Mouse (Mus musculus): ENCODE measurements at regions not wholly inside any gene's neighbourhood (a gene's known extent, or its start where the extent isn't known, plus 50 kb on each side); places are given as distances from the start of the nearest gene placed in this dataset.

GRCm38 (mm10) chr9:47054595-47054994 is 56.1 kb downstream of the Gm4791 start:
- no peak overlapping the region for H3K27ac ChIP-seq (replicated peaks; ENCODE audit: low read depth, low read length)
- H3K4me3 ChIP-seq (ENCODE audit: insufficient read depth, low read depth, low read length), result no peak overlapping the region
- H3K4me1 ChIP-seq (ENCODE audit: control insufficient read depth, insufficient read depth, insufficient read length, low read length), result no peaks in the 10 kb centered on the region

GRCm38 (mm10) chr9:47055558-47055957 is 57.0 kb downstream of the Gm4791 start:
- no peak overlapping the region for H3K4me3 ChIP-seq (ENCODE audit: insufficient read depth, low read depth, low read length)
- no peaks in the 10 kb centered on the region for H3K4me1 ChIP-seq (ENCODE audit: control insufficient read depth, insufficient read depth, insufficient read length, low read length)
- no peak overlapping the region for H3K27ac ChIP-seq (replicated peaks; ENCODE audit: low read depth, low read length)

DNA sequence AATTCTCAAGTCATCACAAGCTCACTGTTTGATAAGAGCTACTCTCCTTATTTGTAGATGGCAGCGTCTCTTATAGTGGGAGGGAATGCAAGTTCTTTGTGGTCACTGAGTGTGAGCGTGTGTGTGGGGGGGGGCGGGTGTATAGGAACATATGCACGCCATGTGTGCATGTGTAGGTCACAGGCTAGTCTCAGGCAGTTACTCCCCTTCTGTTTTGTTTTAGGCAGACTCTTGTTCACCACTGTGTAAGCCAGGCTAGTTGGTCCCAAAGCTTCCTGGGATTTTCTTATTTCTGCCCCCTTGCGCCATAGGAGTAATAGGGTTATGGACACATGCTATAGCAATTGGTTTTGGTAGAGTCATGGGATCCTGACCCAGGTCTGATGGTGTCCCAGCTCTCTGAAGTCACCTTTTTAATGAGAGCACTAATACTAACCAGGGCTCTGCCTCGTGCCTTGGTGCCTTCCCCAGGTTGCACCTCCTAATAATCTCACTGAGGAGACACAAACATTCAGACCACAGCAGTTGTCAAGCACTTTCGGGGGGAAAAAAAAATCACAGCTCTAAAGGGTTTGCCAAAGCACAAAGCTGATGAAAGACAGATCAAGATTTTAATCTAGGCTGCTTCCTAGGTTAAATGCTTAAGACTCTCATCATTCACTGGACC is 60.9 kb downstream of the Gm4791 start:
- Histone ChIP-seq H3K27ac (replicated peaks; ENCODE audit: low read depth, low read length) (no peak overlapping the region), H3K4me3 (ENCODE audit: insufficient read depth, low read depth, low read length) (no peak overlapping the region), H3K4me1 (ENCODE audit: control insufficient read depth, insufficient read depth, insufficient read length, low read length) (no peaks in the 10 kb centered on the region)

- Histone ChIP-seq H3K4me3 (ENCODE audit: insufficient read depth, low read depth, low read length) (no peak overlapping the region), H3K27ac (replicated peaks; ENCODE audit: low read depth, low read length) (no peak overlapping the region), H3K4me1 (ENCODE audit: control insufficient read depth, insufficient read depth, insufficient read length, low read length) (no peaks in the 10 kb centered on the region)
Observed at GRCm38 (mm10) chr9:47060757-47061156, 62.2 kb downstream of the Gm4791 start.

- no peak overlapping the region for H3K27ac ChIP-seq (replicated peaks; ENCODE audit: low read depth, low read length)
- H3K4me1 ChIP-seq (ENCODE audit: control insufficient read depth, insufficient read depth, insufficient read length, low read length), result no peaks in the 10 kb centered on the region
- H3K4me3 ChIP-seq (ENCODE audit: insufficient read depth, low read depth, low read length), result no peak overlapping the region
Observed at GRCm38 (mm10) chr9:47062516-47062915, 64.0 kb downstream of the Gm4791 start.

- H3K4me3 ChIP-seq (ENCODE audit: insufficient read depth, low read depth, low read length), result no peak overlapping the region
- H3K4me1 ChIP-seq (ENCODE audit: control insufficient read depth, insufficient read depth, insufficient read length, low read length), result no peaks in the 10 kb centered on the region
- H3K27ac ChIP-seq (replicated peaks; ENCODE audit: low read depth, low read length), result no peak overlapping the region
Observed at GRCm38 (mm10) chr9:47063751-47064150, 65.2 kb downstream of the Gm4791 start.

DNA sequence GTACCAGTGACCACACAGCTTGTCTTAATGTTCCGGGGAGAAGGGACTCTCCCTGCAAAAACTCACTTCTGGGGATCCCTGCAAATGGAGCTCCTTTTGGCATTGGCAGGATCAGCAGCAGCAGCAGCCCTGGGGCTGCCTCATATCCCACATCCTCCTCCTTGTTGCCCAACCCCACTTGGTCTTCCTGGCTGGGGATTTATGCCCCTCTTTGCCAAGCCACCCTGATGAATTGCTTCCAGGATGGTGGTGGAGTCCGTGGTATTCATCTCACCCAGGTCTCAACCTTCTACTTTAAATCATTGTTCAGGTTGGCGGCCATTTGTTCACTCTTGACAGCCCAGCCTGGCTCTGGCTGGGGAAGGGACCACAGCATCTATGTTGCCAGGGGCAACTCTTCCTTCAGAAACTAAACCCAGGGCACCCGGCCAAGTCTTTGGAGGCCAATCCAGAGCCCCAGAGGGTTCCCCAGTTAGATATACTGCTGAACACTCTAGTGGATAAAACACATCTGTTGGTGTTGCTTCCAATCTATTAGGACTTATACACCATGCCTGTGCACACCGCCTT is 66.0 kb downstream of the Gm4791 start:
- Histone ChIP-seq H3K4me3 (ENCODE audit: insufficient read depth, low read depth, low read length) (no peak overlapping the region), H3K4me1 (ENCODE audit: control insufficient read depth, insufficient read depth, insufficient read length, low read length) (no peaks in the 10 kb centered on the region), H3K27ac (replicated peaks; ENCODE audit: low read depth, low read length) (no peak overlapping the region)

GRCm38 (mm10) chr9:47069436-47069835 is 70.9 kb downstream of the Gm4791 start:
- Histone ChIP-seq H3K27ac (replicated peaks; ENCODE audit: low read depth, low read length) (no peak overlapping the region), H3K4me3 (ENCODE audit: insufficient read depth, low read depth, low read length) (no peak overlapping the region), H3K4me1 (ENCODE audit: control insufficient read depth, insufficient read depth, insufficient read length, low read length) (no peaks in the 10 kb centered on the region)

- Histone ChIP-seq H3K27ac (replicated peaks; ENCODE audit: low read depth, low read length) (no peak overlapping the region), H3K4me1 (ENCODE audit: control insufficient read depth, insufficient read depth, insufficient read length, low read length) (no peaks in the 10 kb centered on the region), H3K4me3 (ENCODE audit: insufficient read depth, low read depth, low read length) (no peak overlapping the region)
Observed at GRCm38 (mm10) chr9:47070958-47071357, 72.4 kb downstream of the Gm4791 start.

GRCm38 (mm10) chr9:47076946-47077345 is 78.4 kb downstream of the Gm4791 start:
- Histone ChIP-seq H3K4me1 (ENCODE audit: control insufficient read depth, insufficient read depth, insufficient read length, low read length) (no peaks in the 10 kb centered on the region; the same call in 1 of the 2 replicates), H3K4me3 (ENCODE audit: insufficient read depth, low read depth, low read length) (no peak overlapping the region), H3K27ac (replicated peaks; ENCODE audit: low read depth, low read length) (no peak overlapping the region)

DNA sequence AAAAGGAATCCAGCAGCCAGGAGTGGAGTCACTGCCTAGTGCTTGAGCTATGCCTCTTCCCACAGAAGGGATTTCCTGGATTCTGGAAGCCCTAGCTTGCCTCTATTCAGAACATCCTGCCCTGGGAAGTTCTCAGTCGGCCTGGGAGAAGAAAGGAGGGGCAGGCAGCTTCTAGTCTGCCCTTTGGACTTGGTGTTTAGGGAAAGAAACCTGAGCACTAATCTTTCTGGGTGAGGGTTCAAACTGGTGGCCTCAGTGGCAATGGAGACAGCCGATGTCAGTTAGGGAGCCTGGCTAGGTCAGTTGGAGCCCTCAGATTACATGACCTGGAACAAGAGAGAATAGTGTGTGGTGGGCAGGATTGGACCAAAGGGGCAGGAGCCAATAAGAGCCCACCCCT is 78.9 kb downstream of the Gm4791 start:
- H3K27ac ChIP-seq (replicated peaks; ENCODE audit: low read depth, low read length), result no peak overlapping the region
- no peak overlapping the region for H3K4me3 ChIP-seq (ENCODE audit: insufficient read depth, low read depth, low read length)
- no peaks in the 10 kb centered on the region; the same call in 1 of the 2 replicates for H3K4me1 ChIP-seq (ENCODE audit: control insufficient read depth, insufficient read depth, insufficient read length, low read length)

DNA sequence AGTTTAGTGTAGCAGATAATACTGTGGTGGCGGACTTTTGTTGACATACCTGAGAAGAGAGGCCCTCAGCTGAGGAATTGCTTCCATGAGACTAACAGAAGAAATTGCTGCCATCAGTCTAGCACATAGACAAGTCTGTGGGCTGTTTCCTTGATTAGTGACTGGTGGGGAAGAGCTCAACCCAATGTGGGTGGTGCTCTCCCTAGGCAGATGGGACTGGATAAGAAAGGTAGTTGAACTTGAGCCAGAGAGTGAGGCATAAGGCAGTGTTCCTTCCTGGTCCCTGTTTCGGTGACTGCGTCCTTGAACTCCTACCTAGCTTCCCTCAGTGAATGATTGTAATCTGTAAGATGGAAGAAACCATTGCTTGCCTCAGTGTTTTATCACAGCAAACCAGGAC is 79.4 kb downstream of the Gm4791 start:
- Histone ChIP-seq H3K27ac (replicated peaks; ENCODE audit: low read depth, low read length) (no peak overlapping the region), H3K4me1 (ENCODE audit: control insufficient read depth, insufficient read depth, insufficient read length, low read length) (no peaks in the 10 kb centered on the region; the same call in 1 of the 2 replicates), H3K4me3 (ENCODE audit: insufficient read depth, low read depth, low read length) (no peak overlapping the region)

GRCm38 (mm10) chr9:47081407-47081806 is 82.9 kb downstream of the Gm4791 start:
- H3K4me1 ChIP-seq (ENCODE audit: control insufficient read depth, insufficient read depth, insufficient read length, low read length), result no peaks in the 10 kb centered on the region; the same call in 1 of the 2 replicates
- H3K4me3 ChIP-seq (ENCODE audit: insufficient read depth, low read depth, low read length), result no peak overlapping the region
- no peak overlapping the region for H3K27ac ChIP-seq (replicated peaks; ENCODE audit: low read depth, low read length)

DNA sequence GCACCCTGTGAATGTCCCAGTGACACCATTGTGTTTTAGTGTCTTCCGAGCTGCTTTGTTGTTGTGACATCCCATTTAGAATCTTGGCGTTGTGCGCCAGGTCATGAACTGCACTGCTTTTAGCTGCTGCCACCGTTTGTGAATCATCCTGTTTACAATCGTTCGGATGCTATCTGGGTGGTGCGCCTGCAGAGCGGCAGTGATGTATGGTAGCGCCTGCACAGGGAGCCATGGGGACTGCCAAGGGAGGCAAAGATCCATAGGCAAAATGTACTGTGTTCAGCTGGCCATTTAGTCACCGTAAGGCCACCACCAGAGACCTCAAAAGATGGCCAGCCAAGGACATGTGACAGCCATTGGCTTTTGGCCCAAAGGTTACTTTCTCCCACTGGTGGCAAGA is 93.3 kb downstream of the Gm4791 start:
- Histone ChIP-seq H3K27ac (replicated peaks; ENCODE audit: low read depth, low read length) (no peak overlapping the region), H3K4me3 (ENCODE audit: insufficient read depth, low read depth, low read length) (no peak overlapping the region), H3K4me1 (ENCODE audit: control insufficient read depth, insufficient read depth, insufficient read length, low read length) (no peaks in the 10 kb centered on the region)

DNA sequence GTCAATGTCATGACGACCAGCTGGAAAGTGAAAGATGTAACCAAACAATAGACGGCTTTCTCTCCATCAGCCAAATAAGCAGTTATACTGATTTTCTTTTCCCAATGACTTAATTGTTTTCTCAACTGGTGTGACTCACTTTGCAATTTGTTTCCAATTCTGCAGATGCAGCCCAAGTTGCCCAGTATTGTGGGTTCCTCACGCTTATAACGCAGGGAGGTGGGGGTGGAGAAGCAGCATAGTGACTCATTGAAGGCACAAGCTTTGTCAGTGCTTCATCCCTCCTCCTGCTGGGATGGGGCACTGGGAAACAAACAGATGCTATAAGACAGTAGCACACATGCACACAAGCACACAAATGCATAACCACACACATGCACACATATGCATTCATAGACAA is 97.1 kb downstream of the Gm4791 start:
- H3K4me1 ChIP-seq (ENCODE audit: control insufficient read depth, insufficient read depth, insufficient read length, low read length), result no peaks in the 10 kb centered on the region
- H3K27ac ChIP-seq (replicated peaks; ENCODE audit: low read depth, low read length), result no peak overlapping the region
- no peak overlapping the region for H3K4me3 ChIP-seq (ENCODE audit: insufficient read depth, low read depth, low read length)

GRCm38 (mm10) chr9:47103316-47103715 is 104.8 kb downstream of the Gm4791 start:
- Histone ChIP-seq H3K4me3 (ENCODE audit: insufficient read depth, low read depth, low read length) (no peak overlapping the region), H3K27ac (replicated peaks; ENCODE audit: low read depth, low read length) (no peak overlapping the region), H3K4me1 (ENCODE audit: control insufficient read depth, insufficient read depth, insufficient read length, low read length) (no peaks in the 10 kb centered on the region)
